Mouse (Mus musculus): ENCODE data around the gene Celf2.

Gene Celf2

GRCm38 (mm10) chr2:6493886-6494285 is 1015.5 kb downstream of the Celf2 start:
- no peak for DNase-seq (ENCODE audit: low read depth)

GRCm38 (mm10) chr2:6490870-6491269 is 1018.5 kb downstream of the Celf2 start:
- DNase-seq (ENCODE audit: low read depth): peak; percentile 28

GRCm38 (mm10) chr2:6490076-6490475 is 1019.3 kb downstream of the Celf2 start:
- DNase-seq (ENCODE audit: low read depth): no peak
